Mouse (Mus musculus) spleen, adult 18-20 months (tissue): Measurements from ENCODE around the gene 6430628N08Rik.

Source experiments
- DNase-seq, 2 experiments: peaks; one replicate each; pipeline ENCODE4 v3.0.0; 2022; ENCODE audit warnings: mixed read lengths in 2 of 2

The 6430628N08Rik gene

GRCm38 (mm10) chr4:115941242-115941820 is 50.9 kb downstream of the 6430628N08Rik start:
- no peak for DNase-seq

GRCm38 (mm10) chr4:115943669-115944314 is 53.3 kb downstream of the 6430628N08Rik start:
- no peak for DNase-seq
